Mouse (Mus musculus) embryo, embryonic 11.5 days (tissue): Measurements from ENCODE around the gene Pde4dip.

Experiments used
- DNase-seq: peaks from one replicate; pipeline ENCODE4 v3.0.0-alpha.2; 2012; ENCODE audit warnings: low read depth, low spot score

Pde4dip gene

DNA sequence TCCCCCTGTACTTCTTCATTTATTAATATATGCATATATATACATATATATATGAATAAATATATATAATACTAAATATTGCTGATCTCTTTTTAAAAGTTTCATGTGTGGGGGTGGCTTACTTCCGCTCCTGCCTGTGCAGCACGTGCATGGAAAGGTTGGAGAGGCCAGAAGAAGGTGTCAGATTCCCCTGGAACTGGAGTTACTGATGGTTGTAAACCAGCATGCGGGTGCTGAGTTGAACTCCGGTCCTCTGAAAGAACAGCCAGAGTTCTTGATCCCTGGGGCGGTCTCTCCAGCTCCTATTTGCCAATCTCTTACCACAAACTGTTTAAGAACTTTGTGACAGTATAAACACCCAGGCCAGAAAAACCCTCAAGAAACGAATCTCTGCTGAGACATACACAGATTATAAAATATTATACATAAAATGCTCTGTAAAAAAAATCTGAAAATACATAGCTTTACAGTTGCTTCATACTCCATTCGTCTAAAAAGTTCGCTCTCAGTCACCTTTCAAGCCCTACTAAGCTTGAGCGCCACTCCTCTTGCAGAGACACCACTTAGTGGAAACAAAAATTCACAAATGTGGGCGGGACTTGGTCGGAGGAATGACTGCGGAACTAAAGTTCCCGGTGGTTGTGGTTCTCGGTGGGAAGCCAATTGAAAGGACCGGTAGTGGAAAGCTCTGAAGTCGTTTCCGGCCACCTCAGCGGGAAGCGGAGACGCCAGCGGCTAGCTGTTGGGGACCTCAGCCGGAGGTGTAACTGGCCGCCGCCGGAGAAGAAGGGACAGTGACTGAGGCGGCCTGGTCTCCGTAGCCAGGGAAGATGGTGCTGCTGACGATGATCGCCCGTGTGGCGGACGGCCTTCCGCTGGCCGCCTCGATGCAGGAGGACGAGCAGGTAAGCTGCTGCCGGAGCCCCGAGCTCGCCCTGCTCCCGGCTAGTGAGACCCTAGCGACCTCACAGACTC, 12.3 kb upstream of the Pde4dip start, which contains the start of gene Sec22b:
Gene Sec22b (plus strand): TSS at position 675 of the 975 bp plus-strand sequence.
- DNase-seq: peak; percentile 85

DNA sequence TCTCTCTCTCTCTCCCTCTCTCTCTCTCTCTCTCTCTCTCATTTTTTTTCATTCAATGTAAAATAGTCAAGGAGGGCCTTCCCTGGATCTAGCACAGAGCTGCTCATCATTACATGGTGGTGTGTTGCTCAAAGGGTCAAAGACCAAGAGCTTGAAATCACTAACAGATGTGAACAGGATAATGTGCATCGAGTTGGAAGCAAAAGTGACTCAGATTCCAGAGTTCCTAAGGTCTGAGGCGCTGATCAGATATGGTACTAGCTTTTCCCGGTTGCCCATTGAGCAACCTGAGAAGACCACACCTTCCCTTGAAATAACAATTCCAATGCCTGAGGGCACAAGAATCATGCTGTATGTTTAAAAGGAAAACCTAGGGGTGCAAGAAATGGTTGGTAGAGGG, 9.9 kb upstream of the Pde4dip start:
- no peak for DNase-seq

DNA sequence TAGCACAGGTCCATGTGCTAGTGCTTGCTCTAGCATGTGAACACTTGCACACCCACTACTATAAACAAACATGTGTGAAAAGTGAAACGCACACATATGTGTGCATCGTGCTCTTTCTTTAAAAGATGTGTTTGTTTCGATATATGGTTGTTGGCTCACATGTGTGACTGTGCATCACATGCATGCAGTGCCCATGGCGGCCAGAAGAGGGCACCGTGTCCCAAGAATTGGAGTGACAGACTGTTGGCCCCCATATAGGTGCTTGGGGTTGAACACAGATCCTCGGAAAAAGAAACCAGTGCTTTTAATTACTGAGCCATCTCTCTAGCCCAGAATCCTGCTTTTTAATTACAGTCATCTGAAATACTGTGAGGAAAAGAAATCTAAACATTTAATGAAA, 6.2 kb upstream of the Pde4dip start:
- DNase-seq: no peak

DNA sequence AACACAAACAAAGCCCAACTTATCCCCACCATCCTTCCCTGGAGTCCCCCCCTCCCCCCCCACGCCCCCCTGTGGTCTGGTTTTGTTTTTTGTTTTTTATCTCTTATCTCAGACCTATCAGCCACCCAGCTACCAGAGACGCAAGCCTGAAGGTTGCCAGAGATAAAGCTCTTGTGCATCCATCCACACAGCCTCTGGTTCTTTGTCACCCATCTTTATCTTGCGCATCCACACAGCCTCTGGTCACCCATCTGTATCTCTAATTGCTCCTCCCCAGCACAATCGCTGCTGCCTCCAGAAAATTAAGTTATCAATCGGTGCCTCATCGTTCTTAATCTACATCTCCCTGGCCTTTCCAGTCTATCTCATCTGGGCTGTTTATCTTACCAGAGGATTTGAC, 1.7 kb upstream of the Pde4dip start:
- DNase-seq: no peak

DNA sequence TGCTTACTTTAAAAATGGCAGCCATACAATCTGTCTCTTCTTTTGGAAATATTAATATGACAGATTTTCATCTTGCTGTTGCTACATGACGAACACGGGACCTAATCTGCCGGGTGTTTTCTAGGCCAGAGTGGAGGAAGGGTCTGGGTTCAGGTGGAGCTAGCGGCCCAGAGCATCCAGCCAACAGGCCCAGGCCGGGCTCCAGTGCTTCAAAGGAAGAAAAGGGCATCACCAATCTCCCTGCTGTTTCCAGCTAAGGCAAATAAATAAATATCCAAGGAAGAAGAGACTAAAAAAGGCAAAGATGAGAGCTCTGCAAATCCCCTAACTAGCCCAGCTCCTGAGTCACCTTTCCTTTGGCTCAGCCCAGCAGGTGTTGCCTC, 731 bp downstream of the Pde4dip start:
- no peak for DNase-seq

GRCm38 (mm10) chr3:97881576-97881975, 6.9 kb downstream of the Pde4dip start:
- no peak for DNase-seq

DNA sequence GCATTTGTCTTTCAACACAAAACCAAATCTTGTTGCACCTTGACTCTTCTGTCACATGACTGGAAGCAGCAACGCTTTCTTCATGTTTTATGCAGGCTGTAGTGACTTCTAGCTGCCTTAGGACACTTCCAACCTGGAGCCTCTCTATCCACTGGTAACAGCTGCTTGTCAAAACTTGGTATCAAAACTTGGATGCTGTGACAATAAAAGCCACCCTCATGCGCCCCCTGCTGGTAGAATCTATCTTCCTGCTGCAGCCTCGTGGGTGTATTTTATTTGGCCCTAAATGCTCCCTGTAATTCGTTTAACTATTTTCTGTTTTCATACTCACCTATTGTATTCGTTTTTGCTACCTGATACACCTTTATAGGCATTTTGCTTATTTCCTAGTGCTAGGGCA, 9.3 kb downstream of the Pde4dip start:
- peak; percentile 50 for DNase-seq

DNA sequence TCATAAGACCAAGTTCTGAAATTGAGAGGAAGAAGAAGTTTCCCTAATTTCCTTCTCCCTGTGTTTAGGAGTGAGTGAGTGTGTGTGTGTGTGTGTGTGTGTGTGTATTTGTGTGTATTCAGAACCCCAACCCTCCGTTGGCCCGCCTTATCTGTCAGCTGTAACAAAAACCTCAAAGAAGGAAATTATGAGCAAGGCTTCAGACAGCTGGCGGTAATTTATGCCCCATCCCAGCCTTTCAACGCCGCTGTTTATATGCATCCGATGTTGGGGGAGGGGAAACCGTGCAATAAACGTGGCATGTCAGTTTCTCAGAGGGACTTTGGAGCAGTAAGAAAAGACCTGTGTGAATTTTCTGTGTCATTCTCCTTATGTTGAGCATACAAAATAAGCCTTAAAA, 12.2 kb downstream of the Pde4dip start:
- no peak for DNase-seq

DNA sequence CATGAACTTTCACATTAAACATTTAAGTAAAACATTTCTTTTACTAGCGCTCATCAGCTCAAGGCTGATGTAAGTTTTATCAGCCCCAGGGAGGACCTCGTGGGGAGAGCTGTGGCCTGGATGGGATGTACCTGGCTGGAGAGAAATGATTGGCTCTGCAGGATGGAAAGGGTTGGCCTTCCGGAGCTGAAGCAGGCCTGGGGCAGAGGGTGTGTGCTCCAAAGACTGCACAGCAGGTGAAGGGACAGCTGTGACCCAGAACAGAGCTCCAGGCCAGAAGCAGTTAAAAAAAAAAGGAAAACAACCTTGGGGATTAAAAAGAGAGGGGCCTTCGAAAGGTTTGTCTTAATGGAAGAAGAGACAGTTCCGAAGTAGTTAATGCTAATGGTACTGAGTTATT, 13.7 kb downstream of the Pde4dip start:
- no peak for DNase-seq

- DNase-seq: no peak
Observed at GRCm38 (mm10) chr3:97869730-97870129, 18.8 kb downstream of the Pde4dip start.

DNA sequence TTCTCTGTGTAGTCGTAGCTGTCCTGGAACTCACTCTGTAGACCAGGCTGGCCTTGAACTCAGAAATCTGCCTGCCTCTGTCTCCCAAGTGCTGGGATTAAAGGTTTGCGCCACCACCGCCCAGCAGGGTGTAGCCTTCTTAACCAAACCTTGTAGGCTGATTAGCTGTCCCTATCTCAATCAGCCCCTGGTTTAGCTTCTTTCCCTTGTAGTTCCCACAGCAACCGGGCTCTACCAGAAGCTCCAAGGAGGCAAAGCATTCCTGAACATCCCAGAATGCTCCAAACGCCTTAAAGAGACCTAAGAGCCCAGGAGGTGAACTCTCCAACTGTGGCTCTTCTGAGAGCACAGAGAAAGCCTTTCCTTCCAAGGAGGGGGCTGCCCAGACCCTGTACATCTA, 19.8 kb downstream of the Pde4dip start:
- DNase-seq: no peak

DNA sequence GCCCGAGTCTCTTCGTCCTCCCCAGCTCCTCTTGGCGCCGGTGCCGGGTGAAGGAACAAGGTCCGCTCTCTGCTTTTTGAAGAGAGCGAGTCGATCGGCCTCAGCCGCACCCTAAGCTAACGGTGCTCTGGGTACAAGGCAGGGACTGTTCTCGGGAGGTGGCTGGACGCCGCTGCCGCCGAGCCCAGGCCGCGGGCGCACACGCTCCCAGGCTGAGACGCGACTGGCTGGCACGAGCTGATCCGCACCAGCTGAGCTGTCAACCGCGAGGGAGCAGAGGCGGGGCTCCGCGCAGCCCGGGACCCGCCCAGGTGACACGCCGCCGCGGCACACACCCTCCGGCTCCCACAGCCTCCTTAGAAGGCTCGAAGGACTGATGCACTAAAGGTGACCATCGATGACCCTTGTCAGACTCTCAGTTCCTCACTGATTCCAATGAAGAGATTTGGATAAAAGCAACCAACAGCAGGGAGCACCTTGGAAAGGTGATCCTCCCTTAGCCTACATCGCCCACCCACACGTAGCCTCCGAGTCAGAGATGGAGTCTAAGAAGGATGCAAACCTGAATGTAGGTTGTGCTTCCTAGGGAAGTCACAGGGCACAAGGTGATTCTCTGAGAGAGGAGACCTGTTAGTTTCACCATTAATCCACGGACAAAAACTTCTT, 20.4 kb downstream of the Pde4dip start:
- DNase-seq: no peak

GRCm38 (mm10) chr3:97867221-97868023, 21.1 kb downstream of the Pde4dip start:
- no peak for DNase-seq

GRCm38 (mm10) chr3:97866696-97867095, 21.8 kb downstream of the Pde4dip start:
- no peak for DNase-seq

DNA sequence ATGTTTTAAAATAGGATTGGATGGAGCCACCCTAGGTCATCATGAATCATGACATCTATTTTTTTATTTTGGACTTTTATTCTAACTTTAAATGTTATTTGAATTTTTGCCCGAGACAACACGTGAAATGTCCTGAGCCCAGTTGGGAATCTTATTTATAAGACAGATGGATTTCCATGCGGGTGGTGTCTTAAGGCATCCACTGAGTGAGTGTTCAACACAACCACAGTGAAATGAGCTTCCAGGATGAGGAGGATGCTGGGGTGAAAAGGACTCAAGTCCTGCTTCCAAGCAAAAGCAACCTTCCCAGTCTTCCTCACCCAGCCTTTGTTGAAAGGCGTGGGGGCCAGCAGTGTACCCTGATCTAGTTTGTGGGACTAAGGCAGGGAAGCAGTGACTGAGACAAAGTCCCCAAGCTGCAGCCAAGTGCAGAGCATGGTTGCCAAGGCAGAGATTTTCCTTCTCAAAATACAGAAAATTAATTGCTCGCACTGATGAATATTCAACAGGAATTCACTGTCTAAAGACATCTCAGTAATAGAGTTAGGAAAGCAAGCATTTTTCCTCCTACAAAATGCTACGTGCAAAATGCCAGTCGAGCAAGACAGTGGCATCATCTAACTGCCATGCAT, 27.6 kb downstream of the Pde4dip start:
- DNase-seq: no peak

DNA sequence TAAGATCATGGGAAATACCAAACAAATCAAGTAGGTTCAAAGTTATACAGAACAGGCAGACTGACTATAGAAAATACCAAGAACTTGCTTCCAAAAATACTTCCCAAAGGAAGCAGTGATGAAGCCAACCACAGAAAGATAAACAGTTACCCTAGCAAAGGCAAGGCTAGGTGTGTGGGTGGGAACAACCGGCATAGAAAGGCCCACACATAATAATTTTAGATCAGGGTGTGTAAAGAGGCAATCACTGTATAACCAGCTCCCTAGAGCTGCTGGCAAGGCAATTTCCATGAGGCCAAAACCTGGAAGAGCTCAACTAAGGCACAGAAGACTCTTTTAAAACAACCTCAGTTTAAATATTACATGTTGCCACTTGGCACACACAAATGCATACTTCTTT, 29.1 kb downstream of the Pde4dip start:
- no peak for DNase-seq

DNA sequence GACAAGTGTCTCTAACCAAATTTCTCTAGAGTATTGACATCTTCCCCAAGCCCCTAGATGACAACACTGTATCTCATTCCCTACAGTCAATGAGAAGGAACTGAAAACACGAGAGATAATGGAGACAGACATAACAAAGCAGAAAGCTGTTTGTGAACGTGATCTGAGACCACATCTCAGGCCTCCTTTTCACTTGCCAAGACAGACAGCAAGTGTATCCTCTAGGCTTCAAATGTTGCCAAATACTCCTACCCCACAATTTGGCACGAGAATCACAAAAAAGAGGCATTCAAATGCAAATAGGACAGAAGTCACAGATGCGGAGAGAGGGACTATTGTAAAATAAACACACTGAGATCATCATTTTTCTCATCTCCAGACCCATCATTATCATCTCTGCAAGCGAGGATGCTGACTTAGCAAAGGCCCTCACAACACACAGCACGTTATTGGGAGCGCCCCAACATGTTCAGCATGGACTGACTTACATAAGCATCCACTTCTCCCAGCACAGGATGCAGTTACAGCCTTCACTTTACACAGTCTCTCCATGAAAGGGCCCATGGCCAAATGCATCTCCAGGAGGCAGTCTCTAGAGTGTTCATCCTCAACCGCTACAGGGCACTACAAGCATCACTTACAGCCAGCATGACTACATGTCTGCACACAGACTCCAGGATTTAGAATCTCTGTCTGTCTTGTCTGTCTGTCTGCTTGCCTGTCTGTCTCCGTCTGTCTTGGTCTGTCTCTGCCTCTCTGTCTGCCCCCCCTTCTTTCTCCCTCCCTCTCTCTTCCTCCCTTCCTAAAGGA, 33.7 kb downstream of the Pde4dip start:
- DNase-seq: no peak

DNA sequence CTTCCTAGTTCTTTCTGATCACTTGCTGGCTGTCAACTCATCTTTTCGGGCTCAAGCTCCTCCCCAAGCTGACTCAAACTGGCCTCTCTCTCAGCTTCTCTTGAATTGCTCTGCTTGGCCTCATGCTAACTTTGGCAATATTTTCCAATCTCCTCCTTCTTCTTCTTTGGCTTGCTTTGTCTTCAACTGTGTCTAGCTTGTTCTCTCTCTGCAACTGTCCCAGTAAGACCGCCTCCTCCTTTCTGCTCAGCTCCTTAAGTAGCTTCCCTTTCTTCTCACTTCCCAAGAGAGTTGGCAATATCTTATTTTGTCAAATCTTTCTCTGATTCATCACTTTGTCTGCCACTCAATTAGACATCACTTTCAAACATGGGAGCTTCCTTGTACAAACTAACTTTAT, 36.7 kb downstream of the Pde4dip start:
- no peak for DNase-seq

DNA sequence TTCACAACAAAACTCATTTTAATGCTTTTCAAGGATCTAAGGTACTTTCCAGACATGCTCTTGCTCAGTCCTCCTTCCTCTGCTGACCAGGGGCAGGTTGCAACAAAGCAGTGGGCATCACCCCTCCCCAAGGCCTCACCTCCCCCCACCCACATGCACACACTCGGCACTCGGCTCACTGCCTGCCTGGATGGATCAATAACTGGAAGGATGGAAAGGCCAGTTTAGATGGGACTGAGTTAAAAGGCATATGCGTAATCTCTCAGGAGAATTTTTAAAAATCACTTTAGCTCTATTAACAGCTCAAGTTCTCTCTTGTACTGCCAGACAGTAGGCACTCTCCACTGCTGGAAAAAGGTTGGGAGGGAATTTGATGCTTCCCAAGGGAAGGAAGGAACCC, 40.9 kb downstream of the Pde4dip start:
- DNase-seq: no peak

DNA sequence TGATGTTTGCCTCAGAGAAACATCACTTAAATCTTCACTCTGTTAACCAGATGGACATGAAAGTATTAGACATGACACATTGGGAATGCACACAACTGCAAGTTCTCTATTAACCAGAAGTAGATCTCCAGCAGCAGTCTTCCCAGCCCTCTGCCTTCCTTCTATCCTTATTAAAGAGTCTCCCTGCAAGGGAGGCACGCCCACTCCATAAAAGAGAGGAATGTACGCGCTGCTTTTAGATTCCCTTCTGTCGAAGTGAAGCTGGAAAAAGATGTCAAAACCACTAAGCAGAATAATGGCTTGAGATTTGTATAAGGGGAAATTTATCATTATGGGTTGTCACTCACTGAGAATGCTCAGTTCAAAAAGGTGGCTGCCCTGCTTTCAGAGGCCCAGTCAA, 42.1 kb downstream of the Pde4dip start:
- DNase-seq: no peak

- no peak for DNase-seq
Observed at GRCm38 (mm10) chr3:97844821-97845201, 43.7 kb downstream of the Pde4dip start.
